Mouse (Mus musculus): Measurements from ENCODE around the gene Rps27rt.

DNA sequence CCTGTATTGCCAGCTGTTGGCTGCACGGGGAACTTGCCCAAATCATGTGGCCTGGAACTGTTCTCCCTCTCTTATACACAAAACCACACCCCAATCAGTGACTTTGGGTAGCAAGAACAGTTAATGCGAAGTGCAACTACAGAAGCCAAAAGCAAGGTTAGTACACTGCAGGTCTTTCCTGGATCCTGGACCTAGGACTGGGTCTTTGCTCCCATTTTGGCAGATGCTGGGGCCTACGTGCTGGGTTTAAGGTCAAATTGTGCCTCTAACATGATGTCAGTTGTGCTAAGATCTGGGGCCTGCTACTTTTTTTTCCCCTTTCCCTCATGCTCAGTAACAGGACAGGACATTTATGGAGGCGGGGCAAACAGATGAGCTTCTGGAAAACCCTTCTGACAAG, 13.2 kb upstream of the Rps27rt start:
- TF ChIP-seq POLR2A (IDR thresholded peaks at IDR 0.05; ENCODE audit: low read depth, low read length): no peak
- TF ChIP-seq CTCF (IDR thresholded peaks at IDR 0.05; ENCODE audit: extremely low read depth, insufficient read depth, insufficient read length, insufficient replicate concordance): no peak
